Mouse (Mus musculus): Measurements from ENCODE around the gene Zbtb26.

Gene Zbtb26

DNA sequence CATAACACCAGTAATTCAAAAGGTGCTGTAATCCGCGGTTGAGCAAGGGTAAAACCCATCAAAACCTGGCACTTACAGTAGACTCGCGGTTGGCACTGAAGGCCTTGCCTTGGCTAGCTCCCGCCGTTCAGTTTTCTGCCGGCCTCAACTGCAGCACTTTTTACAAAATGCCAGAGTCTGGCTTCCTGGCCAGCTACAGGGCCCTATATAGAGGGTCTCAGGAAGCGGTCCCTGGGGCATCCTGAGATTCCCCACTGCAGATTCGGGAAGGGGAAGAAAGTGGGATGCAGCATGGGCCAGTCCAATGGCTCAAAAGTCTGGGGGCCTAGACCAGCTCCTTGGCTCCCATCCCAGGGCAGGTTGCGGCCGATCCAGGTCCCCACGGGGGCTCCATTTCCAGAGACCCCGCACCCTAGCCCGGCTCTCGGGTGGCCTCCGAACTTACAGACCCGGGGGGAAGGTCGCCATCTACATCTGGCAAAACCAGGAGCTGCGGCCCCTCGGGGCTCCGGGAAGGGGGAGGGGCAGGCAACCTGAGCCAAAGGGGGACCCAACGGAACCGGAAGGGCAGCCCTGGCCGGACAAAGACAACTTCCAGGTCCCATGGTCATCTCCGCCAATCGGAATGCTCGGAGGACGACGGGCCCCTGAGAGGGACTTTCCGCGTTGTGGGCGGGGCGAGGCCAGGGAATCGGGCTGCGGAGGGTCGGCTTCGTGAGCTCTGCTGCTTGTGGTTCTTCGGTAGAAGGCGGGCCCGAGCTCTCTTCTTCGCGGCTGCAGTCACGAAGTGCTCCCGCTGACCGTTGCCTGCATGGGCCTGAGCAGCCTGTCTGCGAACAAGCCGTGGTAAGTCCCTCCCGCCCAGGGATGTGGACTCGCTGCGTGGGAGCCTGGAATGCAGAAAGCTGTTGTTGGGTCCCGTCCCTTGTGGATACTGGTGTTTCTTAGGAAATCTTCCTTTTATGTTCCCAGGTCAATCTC, at the start of gene Zbtb26, which contains the start of the genes Zbtb6 and Rabgap1:
Zbtb26 (minus strand) TSS at position 525 of the 981 bp plus-strand sequence.
Zbtb6 (minus strand) TSS at position 561 of the 981 bp plus-strand sequence.
Rabgap1 (plus strand) TSS at position 669 of the 981 bp plus-strand sequence.
- WGBS, result under 1% methylated on average over 51 of the region's 51 CpGs

DNA sequence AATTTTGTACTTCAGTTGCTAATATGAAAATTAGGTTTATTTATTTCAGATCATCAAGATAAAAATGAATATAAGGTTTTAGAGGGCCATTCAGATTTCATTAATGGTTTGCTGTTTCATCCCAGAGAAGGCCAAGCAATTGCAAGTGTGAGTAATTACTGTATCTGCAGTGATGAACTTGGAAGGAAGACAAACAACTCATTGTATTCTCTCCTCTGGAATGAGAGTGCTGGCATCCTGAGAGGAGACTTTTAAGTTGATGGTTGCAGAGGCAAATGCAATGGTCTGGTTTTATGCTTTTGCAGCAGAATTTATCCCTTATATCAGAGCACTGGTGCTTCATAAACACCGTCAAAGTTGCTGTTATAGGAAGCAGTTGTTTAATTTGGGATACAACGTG, 46.0 kb upstream of the Zbtb26 start:
- WGBS, result 79% methylated on average over 2 of the region's 2 CpGs

DNA sequence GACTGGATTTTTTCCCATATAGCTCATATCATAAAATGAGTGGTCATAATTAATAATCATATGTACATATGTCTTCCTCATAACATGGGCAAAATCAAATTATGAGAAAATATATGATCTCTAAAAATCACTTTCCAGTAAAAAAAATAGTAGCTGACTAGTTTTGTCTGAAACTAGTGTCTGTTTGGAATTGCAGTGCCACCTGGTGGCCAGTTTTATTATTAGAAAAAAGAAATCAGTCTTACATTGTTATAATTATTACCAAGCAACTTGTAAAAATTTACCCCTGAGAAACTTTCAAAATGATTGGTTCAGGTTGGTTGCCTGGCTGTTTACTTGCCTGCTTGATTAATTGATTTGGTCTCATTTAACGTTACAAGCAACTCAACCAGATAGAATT, 42.4 kb upstream of the Zbtb26 start:
- WGBS, result 86% methylated on average over 1 of the region's 1 CpGs

DNA sequence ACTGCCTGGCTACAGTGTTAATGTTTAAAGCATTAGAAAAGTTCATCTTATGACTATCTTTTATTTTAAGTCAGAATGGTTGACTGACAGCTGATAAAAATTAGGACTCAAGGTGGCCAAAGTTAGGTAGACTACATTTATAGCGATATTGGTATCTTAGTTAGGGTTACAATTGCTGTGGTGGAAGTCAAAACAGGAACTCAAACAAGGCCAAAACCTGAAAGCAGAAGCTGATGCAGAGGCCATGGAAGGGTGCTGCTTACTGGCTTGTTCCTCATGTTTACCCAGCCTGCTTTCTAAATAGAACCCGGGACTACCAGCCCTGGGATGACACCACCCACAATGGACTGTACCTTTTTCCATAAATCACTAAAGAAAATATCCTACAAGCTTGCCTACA, 41.2 kb upstream of the Zbtb26 start:
- WGBS, result 85% methylated on average over 2 of the region's 2 CpGs

DNA sequence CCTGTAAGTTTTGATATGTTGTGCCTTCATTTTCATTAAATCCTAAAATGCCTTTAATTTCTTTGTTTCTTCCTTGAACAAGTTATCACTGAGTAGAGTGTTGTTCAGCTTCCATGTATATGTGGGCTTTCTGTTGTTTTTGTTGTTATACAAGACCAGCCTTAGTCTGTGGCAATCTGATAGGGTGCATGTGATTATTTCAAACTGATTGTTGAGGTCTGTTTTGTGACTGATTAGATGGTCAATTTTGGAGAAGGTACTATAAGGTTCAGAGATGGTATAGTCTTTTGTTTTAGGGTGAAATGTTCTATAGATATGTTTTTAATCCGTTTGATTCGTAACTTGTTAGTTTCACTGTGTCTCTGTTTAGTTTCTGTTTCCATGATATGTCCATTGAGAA, 37.1 kb upstream of the Zbtb26 start:
- 98% methylated on average over 2 of the region's 2 CpGs for WGBS

DNA sequence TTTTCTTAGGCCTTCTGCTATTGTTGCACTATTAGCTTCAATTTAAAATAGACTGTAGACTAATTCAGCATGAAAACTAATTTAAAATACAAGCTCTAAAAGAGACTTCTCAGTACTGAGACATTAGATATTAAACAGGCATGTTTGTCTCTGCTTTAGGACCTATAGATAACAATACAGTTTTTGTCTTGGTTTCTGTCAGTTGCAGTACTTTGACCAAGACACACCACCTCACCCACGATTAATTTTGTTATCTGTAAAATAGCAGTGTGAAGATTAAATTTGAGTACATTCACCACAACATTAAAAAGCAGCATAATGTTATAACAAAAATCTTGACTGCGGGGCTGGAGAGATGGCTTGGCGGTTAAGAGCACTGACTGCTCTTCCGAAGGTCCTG, 23.3 kb upstream of the Zbtb26 start:
- 93% methylated on average over 4 of the region's 4 CpGs for WGBS

DNA sequence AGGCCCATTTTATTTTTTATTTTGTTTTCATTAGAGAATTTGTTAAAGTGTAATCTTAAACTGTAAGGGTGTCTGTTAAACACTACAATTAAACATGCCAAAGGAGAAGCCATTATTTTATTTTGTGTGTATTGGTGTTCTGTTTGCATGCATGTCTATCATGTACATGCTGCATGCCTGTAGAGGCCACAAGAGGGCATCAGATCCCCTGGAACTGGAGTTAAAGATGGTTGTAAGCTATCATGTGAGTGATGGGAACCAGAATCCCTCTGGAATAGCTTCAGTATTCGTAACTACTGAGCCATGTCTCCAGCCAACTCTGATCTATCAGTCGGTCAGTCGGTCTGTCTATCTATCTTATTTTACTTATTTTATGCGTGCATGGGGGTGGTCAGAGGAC, 17.8 kb upstream of the Zbtb26 start:
- 96% methylated on average over 4 of the region's 4 CpGs for WGBS

DNA sequence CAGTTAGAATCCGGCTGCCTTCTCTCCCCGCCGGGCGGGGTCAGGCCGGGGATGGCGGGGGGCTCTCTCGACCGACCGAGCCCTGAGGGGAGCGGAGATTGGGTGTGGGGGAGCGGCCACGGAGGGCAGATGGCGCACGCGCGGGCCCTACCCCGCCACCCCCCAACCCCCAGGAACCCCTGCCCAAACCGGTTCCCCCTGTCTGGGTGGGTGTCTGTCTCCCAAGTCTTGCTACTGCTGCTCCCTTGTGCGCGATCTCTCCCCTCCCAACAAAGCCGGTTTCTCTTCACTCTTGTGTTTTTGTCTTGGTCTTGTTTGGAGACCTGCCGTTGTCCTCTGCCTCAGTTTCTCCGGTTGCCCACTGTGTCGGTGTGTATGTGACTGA, 9.4 kb upstream of the Zbtb26 start:
- WGBS, result 0% methylated on average over 23 of the region's 24 CpGs

DNA sequence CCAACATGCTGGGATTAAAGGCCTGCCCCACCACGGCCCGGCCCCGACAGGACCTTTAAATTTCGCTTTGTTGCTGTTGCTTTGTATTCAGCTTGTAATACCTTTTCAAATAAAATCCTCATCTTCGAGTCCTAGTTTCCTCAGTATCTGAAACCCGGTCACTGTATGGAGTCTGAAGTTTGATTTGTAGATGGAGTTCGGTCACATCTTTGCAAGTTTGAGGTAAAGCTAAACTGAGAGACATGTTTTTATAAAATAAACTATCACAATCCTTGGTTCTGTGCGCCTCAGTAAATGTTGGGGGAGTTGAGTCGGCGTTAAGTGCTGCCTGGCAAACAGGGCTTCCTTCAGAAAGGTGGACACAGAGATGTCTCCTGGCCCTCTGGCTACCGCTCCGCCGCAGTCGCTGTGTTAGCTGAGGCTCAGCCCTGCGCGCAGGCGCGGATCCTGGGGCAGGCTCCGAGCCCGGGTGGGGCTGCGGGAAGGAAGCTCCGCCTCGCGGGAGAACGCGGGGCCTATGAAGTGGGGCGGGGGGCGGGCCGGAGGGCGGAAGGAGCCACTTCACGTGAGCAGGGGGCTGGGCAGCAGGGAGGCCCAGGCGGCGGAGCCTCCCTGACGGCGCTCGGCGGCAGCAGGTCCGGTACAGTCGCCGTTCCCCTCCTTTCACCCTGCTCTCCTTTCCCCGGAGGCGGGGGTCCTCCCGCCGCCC, 8.9 kb upstream of the Zbtb26 start:
- WGBS, result 7% methylated on average over 41 of the region's 44 CpGs

DNA sequence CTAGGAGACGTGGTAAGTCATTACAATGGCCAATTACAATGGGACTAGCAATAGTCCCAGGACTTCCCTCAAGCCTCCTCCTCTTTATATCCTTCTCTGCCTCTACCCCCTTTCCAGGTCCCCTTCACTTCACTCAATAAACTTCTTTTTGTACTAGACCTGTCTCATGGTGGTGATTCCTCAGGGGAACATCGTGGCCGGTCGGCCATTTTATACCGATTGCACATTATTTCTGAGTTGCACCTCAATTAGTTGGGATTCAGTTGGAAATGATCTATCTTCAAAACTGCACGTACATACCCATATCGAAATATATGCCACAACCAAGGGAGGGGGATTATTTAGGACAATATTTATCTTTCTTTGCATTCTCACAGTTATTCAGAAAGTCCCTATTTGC, 11.3 kb downstream of the Zbtb26 start:
- 14% methylated on average over 7 of the region's 7 CpGs for WGBS

DNA sequence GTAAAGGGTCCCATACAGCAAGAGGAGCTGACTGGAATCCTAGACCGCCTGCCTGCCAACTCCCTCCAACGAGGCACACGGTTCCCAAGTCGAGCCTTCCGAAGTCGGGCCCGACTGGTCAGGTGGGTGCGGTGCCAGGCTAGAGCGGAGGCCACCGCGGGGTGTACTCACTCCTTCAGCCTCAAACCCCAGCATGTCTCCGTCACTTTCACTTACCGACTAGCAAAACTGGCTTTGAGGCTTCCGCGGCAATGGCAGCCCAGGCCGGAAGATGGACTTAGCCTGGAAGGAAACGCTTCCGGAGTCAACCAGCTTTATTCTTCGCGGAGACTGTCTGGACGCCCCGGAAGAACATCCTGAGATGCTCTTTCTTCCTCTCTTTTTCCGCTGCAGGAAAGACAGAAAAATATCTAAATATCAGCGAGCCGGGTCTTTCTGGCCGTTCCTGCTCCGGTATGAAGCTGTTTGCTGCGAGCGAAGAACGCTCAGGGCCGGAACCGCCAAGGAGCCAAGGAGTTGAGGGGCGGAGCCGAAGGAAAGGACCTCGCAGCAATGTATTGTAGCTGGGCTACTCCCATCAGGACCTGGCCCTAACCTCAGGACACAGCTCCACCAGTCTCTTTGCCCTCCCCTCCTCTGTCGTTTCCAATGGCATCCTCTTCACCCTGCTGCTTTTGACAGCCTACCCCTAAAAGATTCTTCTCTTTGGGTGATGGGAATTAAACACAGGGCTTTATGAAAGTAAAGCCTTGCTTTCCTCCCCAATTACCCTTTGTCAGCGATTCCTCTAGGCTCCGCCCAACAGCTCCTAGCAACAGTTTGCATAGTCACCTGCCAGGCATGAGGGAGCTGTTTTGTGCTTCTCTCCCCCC, 12.1 kb downstream of the Zbtb26 start:
- under 1% methylated on average over 38 of the region's 38 CpGs for WGBS

DNA sequence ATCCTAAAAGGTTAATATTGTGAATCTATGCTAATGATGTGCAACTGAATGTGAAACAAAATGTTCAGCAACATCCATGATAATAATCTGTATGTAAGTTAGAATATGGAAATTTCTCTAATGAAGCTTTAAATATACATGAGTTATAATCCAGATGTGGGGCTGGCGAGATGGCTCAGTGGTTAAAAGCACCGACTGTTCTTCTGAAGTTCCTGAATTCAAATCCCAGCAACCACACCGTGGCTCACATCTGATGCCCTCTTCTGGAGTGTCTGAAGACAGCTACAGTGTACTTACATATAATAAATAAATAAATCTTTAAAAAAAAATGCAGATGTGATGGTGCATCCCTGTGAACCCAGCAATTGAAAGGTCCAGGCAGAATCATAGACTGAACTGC, 19.3 kb downstream of the Zbtb26 start:
- WGBS, result 25% methylated on average over 3 of the region's 3 CpGs

DNA sequence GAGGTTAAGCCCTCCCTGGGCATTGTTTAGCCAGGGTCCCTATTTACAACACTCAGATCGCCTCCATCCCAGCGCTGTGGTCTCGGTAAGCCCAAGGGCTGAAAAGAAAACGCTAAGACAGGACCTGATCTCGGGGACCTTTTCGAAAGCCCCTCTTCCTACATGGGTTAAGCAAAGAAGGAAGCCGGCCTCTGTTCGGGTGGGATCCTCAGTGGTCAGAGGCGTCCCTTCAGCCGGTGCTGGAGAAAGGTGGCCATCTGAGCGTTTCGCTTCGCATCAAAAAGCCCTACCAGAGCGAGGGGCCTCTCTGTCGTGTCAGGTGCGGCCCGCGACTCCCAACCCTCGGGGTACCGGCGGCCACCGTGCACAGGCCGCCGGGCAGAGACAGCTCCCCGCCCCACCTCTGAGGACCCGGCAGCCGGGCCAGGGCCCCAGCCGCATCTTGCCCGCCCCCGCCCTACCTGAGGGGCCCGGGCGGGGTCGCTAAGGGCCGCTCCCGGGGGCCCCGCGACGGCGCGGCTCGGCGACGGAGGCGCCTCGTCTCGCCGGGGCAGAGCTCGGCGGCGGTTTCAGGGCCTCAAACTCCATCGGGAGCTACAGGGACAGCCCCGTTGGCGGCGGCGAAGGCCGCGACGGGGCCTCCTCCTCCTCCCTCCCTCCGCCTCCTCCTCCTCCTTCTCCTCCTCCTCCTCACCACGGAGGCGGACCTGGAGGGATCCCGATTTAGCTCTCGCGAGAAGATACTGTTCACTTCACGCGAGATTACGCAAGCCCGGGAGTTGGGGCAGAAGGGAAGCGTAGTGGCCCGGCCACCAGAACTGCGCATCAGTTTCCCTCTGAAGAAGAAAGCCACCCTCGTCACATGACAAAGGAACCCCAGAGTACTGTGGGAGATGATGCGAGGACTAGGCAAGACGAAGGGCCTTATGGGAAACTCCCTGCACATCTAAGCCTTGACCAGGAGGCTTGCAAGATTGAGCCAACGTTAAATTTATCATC, 20.3 kb downstream of the Zbtb26 start, which contains the start of gene Rc3h2:
Rc3h2 (minus strand) TSS at position 598 of the 999 bp plus-strand sequence.
- WGBS, result under 1% methylated on average over 74 of the region's 75 CpGs

DNA sequence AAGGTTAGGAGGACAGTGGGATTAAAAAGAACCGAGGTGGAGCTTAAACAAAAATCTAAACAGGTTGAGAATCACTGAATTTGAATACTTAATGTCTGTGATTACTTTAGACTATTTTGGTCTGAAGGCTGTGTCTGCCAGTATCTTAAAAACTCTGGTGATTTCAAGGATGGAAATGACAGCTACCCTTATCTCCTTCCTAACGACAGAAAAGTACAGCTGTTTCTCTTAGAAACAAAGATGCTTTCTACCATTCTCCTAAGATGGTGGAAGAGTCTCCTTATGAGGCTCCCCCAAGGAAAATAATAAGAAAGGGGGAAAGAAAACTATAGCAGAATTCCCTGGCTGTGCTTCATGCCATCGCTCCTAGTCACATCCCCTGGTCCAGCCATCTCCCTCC, 21.0 kb downstream of the Zbtb26 start:
- WGBS, result 3% methylated on average over 3 of the region's 3 CpGs

DNA sequence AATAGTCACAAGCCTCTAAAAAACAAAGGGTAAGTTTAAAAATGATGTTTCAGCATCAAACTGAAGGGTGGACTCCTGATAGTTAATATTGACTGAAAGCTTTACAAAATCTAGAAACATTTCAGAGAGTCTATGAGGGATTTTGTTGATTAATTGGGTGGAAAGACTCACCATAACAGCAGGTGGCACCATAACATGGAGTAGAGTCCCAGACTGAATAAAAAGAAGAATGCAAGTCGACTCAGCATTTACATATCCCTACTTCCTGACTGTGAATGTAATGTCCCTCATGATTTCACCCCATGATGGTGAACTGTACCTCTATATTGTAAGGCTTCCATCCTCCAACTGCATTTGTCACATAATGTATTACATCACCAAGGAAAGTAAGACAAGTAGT, 47.4 kb downstream of the Zbtb26 start:
- 10% methylated on average over 1 of the region's 1 CpGs for WGBS

DNA sequence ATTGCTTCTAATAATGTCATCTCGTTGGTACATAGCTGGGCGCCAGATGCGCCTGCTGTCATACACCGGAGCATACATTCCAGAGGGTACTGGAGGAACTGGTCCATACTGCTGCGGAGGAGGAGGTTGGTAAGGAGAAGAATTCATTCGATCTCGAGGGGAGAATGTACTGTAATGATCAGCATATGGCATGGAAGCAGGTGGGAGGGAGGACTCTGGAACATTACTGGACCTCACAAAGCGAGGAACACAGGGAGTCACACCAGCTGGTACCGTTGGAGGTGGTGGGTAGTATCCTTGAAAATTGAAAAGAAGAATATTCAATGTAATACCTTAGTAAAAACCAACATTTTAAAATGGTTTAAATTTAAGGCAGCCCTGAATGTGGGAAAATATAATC, 60.0 kb downstream of the Zbtb26 start:
- WGBS, result 74% methylated on average over 9 of the region's 9 CpGs

Data from cerebral cortex, adult 2 months (tissue).